Mouse (Mus musculus): ENCODE measurements around the gene Rapgef1.
"Not testable (repeated sequence)": the region's sequence is repeated elsewhere in the genome, so short reads cannot be mapped to it uniquely, and the experiment has no call there.

Gene Rapgef1

GRCm38 (mm10) chr2:29703104-29704081 lies 83.9 kb downstream of the Rapgef1 start:
- DNase-seq (ENCODE audit: low spot score in 2 of 2): no peak

GRCm38 (mm10) chr2:29705493-29705892 lies 86.0 kb downstream of the Rapgef1 start:
- DNase-seq (ENCODE audit: low spot score in 2 of 2): no peak

- no peak for DNase-seq (ENCODE audit: low spot score in 2 of 2)
Measured at GRCm38 (mm10) chr2:29706726-29707620, 87.5 kb downstream of the Rapgef1 start.

GRCm38 (mm10) chr2:29707731-29708130 lies 88.2 kb downstream of the Rapgef1 start:
- DNase-seq (ENCODE audit: low spot score in 2 of 2): no peak

- DNase-seq (ENCODE audit: low spot score in 2 of 2): not testable (repeated sequence)
Measured at GRCm38 (mm10) chr2:29708209-29708608, 88.7 kb downstream of the Rapgef1 start.

GRCm38 (mm10) chr2:29711038-29711437 lies 91.5 kb downstream of the Rapgef1 start:
- DNase-seq (ENCODE audit: low spot score in 2 of 2): no peak

- no peak for DNase-seq (ENCODE audit: low spot score in 2 of 2)
Measured at GRCm38 (mm10) chr2:29711877-29712276, 92.4 kb downstream of the Rapgef1 start.

GRCm38 (mm10) chr2:29713501-29713900 lies 94.0 kb downstream of the Rapgef1 start:
- no peak for DNase-seq (ENCODE audit: low spot score in 2 of 2)

- no peak for DNase-seq (ENCODE audit: low spot score in 2 of 2)
Measured at GRCm38 (mm10) chr2:29714127-29714526, 94.6 kb downstream of the Rapgef1 start.

GRCm38 (mm10) chr2:29716143-29716542 lies 96.6 kb downstream of the Rapgef1 start:
- DNase-seq (ENCODE audit: low spot score in 2 of 2): no peak

GRCm38 (mm10) chr2:29716691-29717090 lies 97.2 kb downstream of the Rapgef1 start:
- no peak for DNase-seq (ENCODE audit: low spot score in 2 of 2)

- DNase-seq (ENCODE audit: low spot score in 2 of 2): no peak
Measured at GRCm38 (mm10) chr2:29718581-29718980, 99.1 kb downstream of the Rapgef1 start.

- DNase-seq (ENCODE audit: low spot score in 2 of 2): no peak
Measured at GRCm38 (mm10) chr2:29723132-29723531, 103.6 kb downstream of the Rapgef1 start.

- no peak for DNase-seq (ENCODE audit: low spot score in 2 of 2)
Measured at GRCm38 (mm10) chr2:29724664-29725365, 105.3 kb downstream of the Rapgef1 start.

- DNase-seq (ENCODE audit: low spot score in 2 of 2): no peak
Measured at GRCm38 (mm10) chr2:29729500-29729899, 110.0 kb downstream of the Rapgef1 start.

GRCm38 (mm10) chr2:29731545-29731944 lies 112.0 kb downstream of the Rapgef1 start:
- no peak for DNase-seq (ENCODE audit: low spot score in 2 of 2)

- no peak for DNase-seq (ENCODE audit: low spot score in 2 of 2)
Measured at GRCm38 (mm10) chr2:29732559-29732958, 113.0 kb downstream of the Rapgef1 start.

GRCm38 (mm10) chr2:29733348-29733747 lies 113.8 kb downstream of the Rapgef1 start:
- no peak for DNase-seq (ENCODE audit: low spot score in 2 of 2)

- DNase-seq (ENCODE audit: low spot score in 2 of 2): no peak
Measured at GRCm38 (mm10) chr2:29735708-29736107, 116.2 kb downstream of the Rapgef1 start.

GRCm38 (mm10) chr2:29737209-29737925 lies 117.8 kb downstream of the Rapgef1 start:
- DNase-seq (ENCODE audit: low spot score in 2 of 2): no peak

GRCm38 (mm10) chr2:29738799-29739198 lies 119.3 kb downstream of the Rapgef1 start:
- DNase-seq (ENCODE audit: low spot score in 2 of 2): no peak

Measured in frontal cortex, postnatal 14 days (tissue).